Mouse (Mus musculus) heart, postnatal 0 days (tissue): ENCODE data around the gene Ppp4r4. TPM values are rescaled to one million over a fixed set of nuclear protein-coding genes. Genes with fewer than 3 reads are reported as not detected.

Experiments used
- ATAC-seq: fragments of 200-750 bp; cut with Nextera tagmentation; 2 replicates; pipeline ENCODE4 v1.8.0; 2017; ENCODE audit warnings: low read depth, moderate number of reproducible peaks, moderate library complexity; ENCODE audit not compliant: insufficient read depth
- DNase-seq: peaks from one replicate; pipeline ENCODE4 v3.0.0-alpha.2; 2016; ENCODE audit warnings: low spot score
- H3K27ac ChIP-seq: fragments of 300-500 bp; sonication (generic); 2 replicates; pipeline ENCODE4 v1.5.1; 2014; ENCODE audit warnings: low read depth, mild to moderate bottlenecking
- H3K27me3 ChIP-seq: fragments of 300-500 bp; sonication (generic); 2 replicates; pipeline ENCODE4 v1.6.1; 2014; ENCODE audit warnings: low read length, mixed read lengths; ENCODE audit not compliant: control insufficient read depth, insufficient read depth
- H3K36me3 ChIP-seq: fragments of 300-500 bp; sonication (generic); replicated peaks from 2 replicates; pipeline ENCODE4 v1.6.1; 2014; ENCODE audit warnings: low read length, mixed read lengths; ENCODE audit not compliant: control insufficient read depth, insufficient read depth
- H3K4me1 ChIP-seq: fragments of 300-500 bp; sonication (generic); 2 replicates; pipeline ENCODE4 v1.6.1; 2014; ENCODE audit warnings: antibody characterized with exemption; ENCODE audit not compliant: control insufficient read depth, insufficient read depth
- H3K4me2 ChIP-seq: fragments of 300-500 bp; sonication (generic); 2 replicates; pipeline ENCODE4 v1.6.1; 2014; ENCODE audit warnings: low read depth, mild to moderate bottlenecking, low read length, moderate library complexity
- H3K4me3 ChIP-seq: fragments of 300-500 bp; sonication (generic); 2 replicates; pipeline ENCODE4 v1.5.1; 2014; ENCODE audit warnings: low read depth, low read length
- H3K9ac ChIP-seq: fragments of 300-500 bp; sonication (generic); replicated peaks from 2 replicates; pipeline ENCODE4 v1.6.1; 2014; ENCODE audit warnings: low read depth, low read length, mixed read lengths
- H3K9me3 ChIP-seq: fragments of 300-500 bp; sonication (generic); replicated peaks from 2 replicates; pipeline ENCODE4 v1.6.1; 2016; ENCODE audit warnings: low read length; ENCODE audit not compliant: control insufficient read depth
- CTCF ChIP-seq: IDR thresholded peaks from 2 replicates; pipeline ENCODE4 v1.5.1; 2016; ENCODE audit warnings: antibody characterized with exemption, control low read depth, low read depth
- EP300 ChIP-seq: IDR thresholded peaks from 2 replicates; pipeline ENCODE4 v1.6.1; 2016; ENCODE audit warnings: antibody characterized with exemption, low read depth
- WGBS: fragments of 180-500 bp; shearing (Covaris S2); extraction: QIAGEN DNeasy Blood & Tissue Kit; methylation state at CpG from one replicate; pipeline ENCODE4 v1.1.7; 2014; 5-methylcytosine and 5-hydroxymethylcytosine counted together
- polyA plus RNA-seq: library from polyadenylated mRNA; unstranded; fragments of >200 nt; fragmentation: Nextera tagmentation; extraction: Ambion mirVana; gene quantifications from 2 replicates; pipeline ENCODE4 v1.2.1, GENCODE M21; 2015
- total RNA-seq: library from RNA; depleted of rRNA; stranded (reverse); fragments of >200 nt; gene quantifications from 2 replicates; pipeline ENCODE4 v1.2.3, GENCODE M21; 2014; ENCODE audit warnings: low replicate concordance

The Ppp4r4 gene
- total and polyA plus RNA-seq, 2 experiments from 2014 or later: 0.12 to 1.1 TPM

GRCm38 (mm10) chr12:103540429-103540828 is 8.3 kb downstream of the Ppp4r4 start:
- Histone ChIP-seq H3K4me2 (no peak overlapping the region), H3K9ac (no peak overlapping the region), H3K27ac (no peak overlapping the region), H3K4me3 (no peak overlapping the region), H3K36me3 (no peaks in the 10 kb centered on the region), H3K9me3 (no peaks in the 10 kb centered on the region), H3K27me3 (no peaks in the 10 kb centered on the region), H3K4me1 (no peaks in the 10 kb centered on the region)
- ATAC-seq: no peak
- TF ChIP-seq CTCF: no peak
- no peak for TF ChIP-seq EP300
- 52% methylated on average over 4 of the region's 4 CpGs for WGBS
- no peak for DNase-seq

- no peak for ATAC-seq
- Histone ChIP-seq H3K36me3 (no peaks in the 10 kb centered on the region), H3K4me2 (no peak overlapping the region), H3K27me3 (no peaks in the 10 kb centered on the region), H3K9me3 (no peaks in the 10 kb centered on the region), H3K4me3 (no peak overlapping the region), H3K27ac (no peak overlapping the region), H3K4me1 (no peaks in the 10 kb centered on the region), H3K9ac (no peak overlapping the region)
- TF ChIP-seq CTCF (no peak), EP300 (no peak)
- no peak for DNase-seq
- WGBS: 75% methylated on average over 2 of the region's 2 CpGs
These were observed 11.3 kb downstream of the Ppp4r4 start for GRCm38 (mm10) chr12:103543351-103543750.

DNA sequence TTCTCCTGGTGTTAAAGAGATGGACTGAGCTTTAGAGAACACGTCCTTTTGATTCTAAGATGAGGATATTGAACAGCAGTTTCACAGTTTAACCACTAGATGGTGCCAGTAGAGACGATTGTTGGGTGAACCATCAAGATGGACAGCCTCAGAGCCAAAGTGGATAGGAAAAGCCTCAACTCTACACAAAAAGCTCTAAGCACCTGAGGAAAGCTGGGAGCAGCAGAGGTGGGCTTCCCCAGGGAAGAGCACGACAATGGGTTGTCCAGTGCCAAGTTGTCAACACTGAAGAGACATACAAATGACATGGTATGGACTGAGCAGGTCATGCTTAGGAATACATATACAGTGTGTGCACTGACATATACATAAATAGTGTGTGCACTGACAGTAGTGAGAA is 12.1 kb downstream of the Ppp4r4 start:
- Histone ChIP-seq H3K4me3 (no peak overlapping the region), H3K9me3 (no peaks in the 10 kb centered on the region), H3K27me3 (no peaks in the 10 kb centered on the region), H3K9ac (no peak overlapping the region), H3K36me3 (no peaks in the 10 kb centered on the region), H3K27ac (no peak overlapping the region), H3K4me2 (no peak overlapping the region), H3K4me1 (no peaks in the 10 kb centered on the region)
- ATAC-seq (no peak), DNase-seq (peak; percentile 60)
- no peak for TF ChIP-seq EP300
- peak; percentile 81 for TF ChIP-seq CTCF
- 3% methylated on average over 3 of the region's 3 CpGs for WGBS

GRCm38 (mm10) chr12:103547438-103547837 is 15.4 kb downstream of the Ppp4r4 start:
- no peak for DNase-seq
- Histone ChIP-seq H3K4me2 (no peak overlapping the region), H3K9ac (no peak overlapping the region), H3K27ac (no peak overlapping the region), H3K4me3 (no peak overlapping the region), H3K36me3 (no peaks in the 10 kb centered on the region), H3K27me3 (no peaks in the 10 kb centered on the region), H3K9me3 (no peaks in the 10 kb centered on the region), H3K4me1 (no peaks in the 10 kb centered on the region)
- ATAC-seq: no peak
- no peak for TF ChIP-seq EP300
- TF ChIP-seq CTCF: no peak
- 37% methylated on average over 2 of the region's 2 CpGs for WGBS

DNA sequence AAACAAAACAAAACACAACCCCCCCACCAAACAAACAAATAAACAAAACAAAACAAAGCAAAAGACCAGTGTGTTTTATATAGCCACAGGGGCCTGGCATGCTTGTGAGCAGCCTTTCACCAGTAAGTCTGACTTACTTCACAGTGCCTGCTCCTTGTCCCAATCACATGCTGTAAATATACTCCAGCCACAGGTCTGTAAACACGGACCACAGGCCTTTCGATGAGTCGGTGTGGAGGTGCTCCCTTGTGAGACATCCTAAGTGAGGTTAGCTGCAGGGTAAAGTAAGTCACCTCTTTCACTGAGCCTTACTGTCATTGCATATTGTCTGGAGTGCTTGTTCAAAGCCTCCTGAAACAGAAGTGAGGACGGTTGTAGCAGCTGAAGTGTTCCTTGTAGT is 16.4 kb downstream of the Ppp4r4 start:
- Histone ChIP-seq H3K27me3 (no peaks in the 10 kb centered on the region), H3K4me1 (no peaks in the 10 kb centered on the region), H3K36me3 (no peaks in the 10 kb centered on the region), H3K9ac (no peak overlapping the region), H3K4me3 (no peak overlapping the region), H3K9me3 (no peaks in the 10 kb centered on the region), H3K4me2 (no peak overlapping the region), H3K27ac (no peak overlapping the region)
- ATAC-seq (no peak), DNase-seq (no peak)
- 73% methylated on average over 4 of the region's 4 CpGs for WGBS
- TF ChIP-seq EP300: no peak
- TF ChIP-seq CTCF: no peak

- WGBS: 68% methylated on average over 6 of the region's 6 CpGs
- H3K9ac ChIP-seq: no peak overlapping the region
- no peak for TF ChIP-seq CTCF
- no peak for TF ChIP-seq EP300
- H3K27ac ChIP-seq: no peak overlapping the region
- no peak for ATAC-seq
- no peaks in the 10 kb centered on the region for H3K9me3 ChIP-seq
- H3K4me1 ChIP-seq: no peaks in the 10 kb centered on the region
- no peaks in the 10 kb centered on the region for H3K36me3 ChIP-seq
- H3K4me3 ChIP-seq: no peak overlapping the region
- no peak for DNase-seq
- no peaks in the 10 kb centered on the region for H3K27me3 ChIP-seq
- no peak overlapping the region for H3K4me2 ChIP-seq
These were observed 18.0 kb downstream of the Ppp4r4 start for GRCm38 (mm10) chr12:103550047-103550446.
